Mouse (Mus musculus): Measurements from ENCODE around the gene Gm49318. TPM values are rescaled to one million over a fixed set of nuclear protein-coding genes. Genes with fewer than 3 reads are reported as not detected.

Gm49318 gene
- polyA plus RNA-seq, 1 experiment = not detected

DNA sequence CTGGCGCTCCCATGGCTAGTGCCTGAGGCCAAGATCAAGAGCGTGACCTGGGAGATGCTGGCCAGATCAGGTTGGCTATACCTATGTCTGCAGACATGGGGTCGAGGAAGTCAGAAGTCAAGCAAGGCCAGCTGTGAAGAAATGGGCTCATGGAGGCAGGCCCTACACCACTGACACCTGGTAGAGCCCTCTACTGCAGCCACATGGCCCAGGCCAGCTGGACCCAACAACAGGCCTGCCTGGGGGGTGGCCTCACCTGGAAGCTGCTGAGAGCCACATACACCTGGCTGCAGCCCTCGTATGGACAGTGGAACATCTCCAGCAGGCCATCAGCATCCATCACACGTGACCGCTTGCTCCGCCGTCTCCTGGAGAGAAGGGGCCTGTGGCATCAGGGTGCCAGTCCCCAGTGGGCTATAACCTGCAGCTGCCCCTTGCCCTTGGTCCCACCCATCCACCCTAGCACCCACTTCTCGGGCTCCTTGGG lies 14.0 kb downstream of the Gm49318 start:
- Histone ChIP-seq H3K4me3 (replicated peaks) (no peak overlapping the region), H3K36me3 (replicated peaks; ENCODE audit: low read length) (peaks cover 63% of the 10 kb centered on the region)
- TF ChIP-seq FLI1 (IDR thresholded peaks at IDR 0.05; ENCODE audit: low read length) = no peak

DNA sequence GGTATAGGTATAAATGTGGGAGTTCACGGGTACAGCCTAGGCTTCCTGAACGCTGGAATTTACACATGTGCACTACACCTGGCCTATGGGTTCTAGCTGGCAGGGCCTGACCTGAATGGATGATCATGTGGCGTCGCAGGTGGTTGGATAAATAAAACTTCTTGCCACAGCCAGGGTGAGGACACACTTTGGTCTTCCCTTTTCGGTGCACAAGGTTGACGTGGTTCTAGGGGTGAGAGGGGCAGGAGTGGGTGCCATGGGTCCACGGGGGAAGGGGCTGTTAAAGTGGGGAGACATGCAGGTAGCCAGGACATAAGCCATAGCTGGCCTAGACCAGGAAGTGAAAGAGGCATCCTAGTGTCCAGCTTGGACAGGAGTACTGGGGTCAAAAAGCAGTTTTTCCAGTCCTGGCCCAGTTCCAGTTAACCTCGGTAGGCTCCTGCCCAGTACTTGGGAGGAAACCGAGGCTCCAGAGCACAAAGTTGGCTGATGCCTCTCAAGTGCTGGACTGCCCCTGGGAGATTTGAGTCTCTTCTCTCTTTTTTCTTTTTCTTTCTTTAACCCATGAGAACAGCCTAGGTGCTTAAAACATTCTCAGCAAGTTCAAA lies 14.7 kb downstream of the Gm49318 start:
- peaks cover 58% of the 10 kb centered on the region for H3K36me3 ChIP-seq (replicated peaks; ENCODE audit: low read length)
- TF ChIP-seq FLI1 (IDR thresholded peaks at IDR 0.05; ENCODE audit: low read length) (no peak), GATA1 (IDR thresholded peaks at IDR 0.05; ENCODE audit: borderline replicate concordance, low read length) (no peak)
- H3K4me3 ChIP-seq (replicated peaks) = no peak overlapping the region
- peaks cover 35% of the 10 kb centered on the region for H3K27me3 ChIP-seq (replicated peaks)
- H3K9me3 ChIP-seq = no peaks in the 10 kb centered on the region
- peaks cover 21% of the 10 kb centered on the region for H3K4me1 ChIP-seq

More for the DNA sequence above, 14.0 kb downstream of the Gm49318 start:
- peaks cover 29% of the 10 kb centered on the region for H3K27me3 ChIP-seq (replicated peaks)
- no peaks in the 10 kb centered on the region for H3K9me3 ChIP-seq
- H3K4me1 ChIP-seq = peaks cover 15% of the 10 kb centered on the region

DNA sequence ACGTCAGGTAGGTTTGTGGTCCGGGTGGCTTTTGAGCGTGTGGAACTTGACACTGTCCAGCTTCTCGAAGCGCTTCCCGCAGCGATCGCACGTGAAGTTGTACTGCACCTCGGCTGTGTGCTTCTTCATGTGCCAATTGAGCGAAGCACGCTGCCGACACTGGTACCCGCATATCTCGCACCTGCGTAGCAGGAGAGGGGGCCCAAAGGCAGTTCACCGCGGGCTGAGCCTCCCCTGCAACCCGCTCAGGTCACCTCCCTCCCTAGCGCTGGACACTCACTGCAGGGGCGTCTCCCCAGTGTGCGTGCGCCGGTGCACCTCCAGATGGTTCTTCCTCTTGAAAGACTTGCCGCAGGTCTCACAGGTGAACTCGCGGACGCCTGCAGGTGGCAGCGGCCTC lies 15.3 kb downstream of the Gm49318 start:
- Histone ChIP-seq H3K4me3 (replicated peaks) (no peak overlapping the region), H3K36me3 (replicated peaks; ENCODE audit: low read length) (peaks cover 51% of the 10 kb centered on the region), H3K27me3 (replicated peaks) (peaks cover 42% of the 10 kb centered on the region), H3K4me1 (peaks cover 28% of the 10 kb centered on the region), H3K9me3 (no peaks in the 10 kb centered on the region)
- TF ChIP-seq FLI1 (IDR thresholded peaks at IDR 0.05; ENCODE audit: low read length) (no peak), GATA1 (IDR thresholded peaks at IDR 0.05; ENCODE audit: borderline replicate concordance, low read length) (no peak)

DNA sequence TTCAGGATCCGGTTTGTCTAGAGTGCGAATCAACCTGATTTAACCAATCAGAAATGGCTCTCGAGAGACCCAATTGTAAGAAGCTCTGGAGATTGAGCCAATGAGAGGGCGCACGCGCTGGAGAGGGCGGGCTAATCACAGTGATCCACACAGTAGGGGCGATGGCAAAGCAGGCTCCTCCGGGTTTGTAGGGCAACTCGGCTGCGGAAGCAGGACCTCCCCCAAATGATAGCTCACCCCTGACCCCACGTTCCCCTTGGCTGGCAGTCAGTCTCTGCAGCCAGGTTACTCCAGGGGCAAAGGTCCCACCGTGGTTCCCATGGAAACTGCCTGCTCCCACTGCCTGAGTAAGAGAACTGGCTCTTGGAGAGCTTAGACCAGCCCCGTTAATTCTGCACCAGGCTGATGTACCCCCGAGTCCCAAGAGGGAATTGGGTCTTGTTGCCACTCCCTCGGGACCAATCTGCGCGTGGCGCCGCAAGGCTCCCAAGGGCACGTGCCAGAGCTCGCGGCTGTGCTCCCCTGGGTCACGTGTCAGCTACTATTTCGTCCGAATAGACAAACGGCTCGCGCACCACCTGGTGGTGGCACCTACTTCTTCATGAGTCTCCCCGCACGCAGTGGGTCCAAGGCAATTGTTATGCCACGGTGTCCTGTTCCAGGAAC lies 16.5 kb downstream of the Gm49318 start:
- H3K4me3 ChIP-seq (replicated peaks) = peak overlapping the region; percentile 79
- H3K9me3 ChIP-seq = no peaks in the 10 kb centered on the region
- TF ChIP-seq FLI1 (IDR thresholded peaks at IDR 0.05; ENCODE audit: low read length) = no peak
- no peak for TF ChIP-seq GATA1 (IDR thresholded peaks at IDR 0.05; ENCODE audit: borderline replicate concordance, low read length)
- peaks cover 54% of the 10 kb centered on the region for H3K27me3 ChIP-seq (replicated peaks)
- peaks cover 42% of the 10 kb centered on the region for H3K36me3 ChIP-seq (replicated peaks; ENCODE audit: low read length)
- H3K4me1 ChIP-seq = peaks cover 36% of the 10 kb centered on the region

DNA sequence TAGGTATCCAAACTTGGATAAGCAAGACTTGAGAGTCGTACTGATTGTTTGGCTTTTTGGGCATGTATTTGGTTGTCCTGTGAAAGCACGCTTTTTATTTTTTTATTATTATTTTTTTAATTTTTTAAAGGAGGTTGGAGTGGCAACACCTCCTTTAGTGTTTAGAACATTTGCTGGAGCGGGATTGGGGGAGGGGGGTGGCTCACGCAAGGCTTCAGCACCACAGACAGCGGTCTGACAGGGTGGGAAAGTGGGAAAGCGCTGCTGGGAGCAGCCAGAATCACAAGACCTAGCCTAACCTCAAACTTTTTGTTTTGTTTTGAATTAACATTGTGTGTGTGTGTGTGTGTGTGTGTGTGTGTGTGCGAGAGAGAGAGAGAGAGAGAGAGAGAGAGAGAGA lies 17.4 kb downstream of the Gm49318 start:
- no peak for TF ChIP-seq FLI1 (IDR thresholded peaks at IDR 0.05; ENCODE audit: low read length)
- TF ChIP-seq GATA1 (IDR thresholded peaks at IDR 0.05; ENCODE audit: borderline replicate concordance, low read length) = no peak
- H3K9me3 ChIP-seq = no peaks in the 10 kb centered on the region
- peaks cover 63% of the 10 kb centered on the region for H3K27me3 ChIP-seq (replicated peaks)
- H3K36me3 ChIP-seq (replicated peaks; ENCODE audit: low read length) = peaks cover 33% of the 10 kb centered on the region
- H3K4me3 ChIP-seq (replicated peaks) = no peak overlapping the region
- peaks cover 36% of the 10 kb centered on the region for H3K4me1 ChIP-seq

DNA sequence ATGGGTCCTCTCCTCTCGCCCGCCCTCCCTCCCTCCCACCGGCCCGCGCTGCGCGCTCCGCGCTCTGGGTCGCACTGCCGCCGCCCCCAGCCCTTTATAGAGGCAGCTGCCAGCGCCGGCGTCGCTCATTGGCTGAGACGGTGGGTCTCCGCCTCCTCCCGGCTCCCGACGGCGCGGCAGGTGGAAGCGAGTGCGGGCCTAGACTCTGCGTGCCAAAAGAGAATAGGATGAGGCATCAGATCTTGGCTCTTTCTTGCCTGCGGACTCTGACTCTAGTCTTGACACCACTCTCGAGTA lies 19.2 kb downstream of the Gm49318 start, which contains the start of gene Elavl3:
TSS of gene Elavl3 (minus strand) at position 66 of the 297 bp plus-strand sequence.
- Histone ChIP-seq H3K27me3 (replicated peaks) (peaks cover 80% of the 10 kb centered on the region), H3K4me3 (replicated peaks) (peak within 1 kb of the TSS; percentile 78), H3K9me3 (no peaks in the 10 kb centered on the region), H3K36me3 (replicated peaks; ENCODE audit: low read length) (peaks cover 15% of the 10 kb centered on the region), H3K4me1 (peaks cover 30% of the 10 kb centered on the region)
- no peak for TF ChIP-seq FLI1 (IDR thresholded peaks at IDR 0.05; ENCODE audit: low read length)
- TF ChIP-seq GATA1 (IDR thresholded peaks at IDR 0.05; ENCODE audit: borderline replicate concordance, low read length) = no peak

DNA sequence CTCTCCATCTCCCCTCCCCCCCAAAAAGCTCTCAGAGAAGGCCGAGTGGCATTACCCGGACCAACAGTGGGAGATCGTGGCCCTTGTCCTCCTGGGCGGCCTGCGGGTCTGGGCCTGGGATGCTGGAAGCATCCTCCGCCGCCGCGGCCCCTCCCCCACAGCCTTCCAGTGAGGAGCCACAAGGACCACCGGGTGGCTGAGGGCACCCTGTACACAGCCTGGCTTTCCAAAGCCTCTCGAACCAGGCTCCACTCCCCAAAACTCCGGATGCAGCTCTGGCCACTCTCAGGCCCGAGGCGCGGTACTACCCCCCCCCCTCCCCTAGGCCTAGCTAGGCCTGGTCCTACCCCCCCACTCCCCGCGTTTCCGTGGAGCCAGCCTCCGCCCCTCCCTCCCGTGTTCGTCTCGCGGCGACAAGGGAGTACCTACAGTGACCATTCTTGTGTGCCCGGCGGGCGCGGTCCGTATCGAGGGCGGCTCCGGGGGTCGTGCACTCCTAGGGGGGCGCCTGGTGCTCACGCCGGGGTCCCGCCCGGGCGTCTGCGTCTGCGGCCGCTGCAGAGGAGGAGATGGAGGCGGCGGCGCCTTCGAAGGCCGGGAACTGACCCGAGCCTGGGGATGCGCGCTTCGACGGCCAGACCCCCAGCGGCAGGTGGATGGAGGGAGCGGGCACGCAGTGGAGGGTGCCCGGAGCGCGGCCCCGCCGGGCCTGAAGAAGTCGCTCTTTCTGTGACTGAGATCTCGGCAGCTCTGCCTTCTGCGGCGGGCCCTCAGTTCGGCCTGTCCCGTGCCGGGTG lies 19.7 kb downstream of the Gm49318 start:
- H3K27me3 ChIP-seq (replicated peaks) = peaks cover 82% of the 10 kb centered on the region
- TF ChIP-seq GATA1 (IDR thresholded peaks at IDR 0.05; ENCODE audit: borderline replicate concordance, low read length) (no peak), FLI1 (IDR thresholded peaks at IDR 0.05; ENCODE audit: low read length) (no peak)
- peaks cover 30% of the 10 kb centered on the region for H3K4me1 ChIP-seq
- H3K36me3 ChIP-seq (replicated peaks; ENCODE audit: low read length) = peaks cover 11% of the 10 kb centered on the region
- peak overlapping the region; percentile 78 for H3K4me3 ChIP-seq (replicated peaks)
- H3K9me3 ChIP-seq = no peaks in the 10 kb centered on the region

DNA sequence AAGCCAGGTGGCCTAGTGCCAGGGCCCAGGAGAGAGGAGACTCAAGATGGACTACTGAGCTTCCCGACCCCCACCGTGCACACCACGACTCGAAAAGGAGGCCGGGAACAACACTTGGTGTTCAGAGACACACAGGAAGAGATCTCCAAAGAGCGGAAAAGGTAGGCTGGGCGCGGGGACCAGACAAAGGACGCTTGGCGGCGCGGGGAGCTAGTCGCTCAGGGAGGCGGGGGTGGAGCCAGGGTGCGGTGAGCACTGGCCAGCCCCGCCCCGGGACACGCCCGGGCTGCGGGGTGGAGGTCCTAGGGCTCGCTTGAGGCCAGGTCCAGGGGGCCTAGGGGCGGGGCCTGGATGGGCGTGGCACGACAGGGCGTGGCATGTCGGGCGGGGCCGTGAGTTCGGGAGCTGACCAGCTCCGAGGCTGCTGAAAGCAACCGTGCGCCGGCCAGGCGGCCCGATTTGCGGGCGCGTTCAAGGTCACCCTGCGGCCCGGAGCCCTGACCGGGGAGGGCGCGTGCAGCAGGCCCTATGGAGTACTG lies 20.6 kb downstream of the Gm49318 start:
- H3K27me3 ChIP-seq (replicated peaks) = peaks cover 88% of the 10 kb centered on the region
- no peaks in the 10 kb centered on the region for H3K9me3 ChIP-seq
- peaks cover 30% of the 10 kb centered on the region for H3K4me1 ChIP-seq
- TF ChIP-seq FLI1 (IDR thresholded peaks at IDR 0.05; ENCODE audit: low read length) = no peak
- H3K4me3 ChIP-seq (replicated peaks) = peak overlapping the region; percentile 78
- peaks cover 2% of the 10 kb centered on the region for H3K36me3 ChIP-seq (replicated peaks; ENCODE audit: low read length)

DNA sequence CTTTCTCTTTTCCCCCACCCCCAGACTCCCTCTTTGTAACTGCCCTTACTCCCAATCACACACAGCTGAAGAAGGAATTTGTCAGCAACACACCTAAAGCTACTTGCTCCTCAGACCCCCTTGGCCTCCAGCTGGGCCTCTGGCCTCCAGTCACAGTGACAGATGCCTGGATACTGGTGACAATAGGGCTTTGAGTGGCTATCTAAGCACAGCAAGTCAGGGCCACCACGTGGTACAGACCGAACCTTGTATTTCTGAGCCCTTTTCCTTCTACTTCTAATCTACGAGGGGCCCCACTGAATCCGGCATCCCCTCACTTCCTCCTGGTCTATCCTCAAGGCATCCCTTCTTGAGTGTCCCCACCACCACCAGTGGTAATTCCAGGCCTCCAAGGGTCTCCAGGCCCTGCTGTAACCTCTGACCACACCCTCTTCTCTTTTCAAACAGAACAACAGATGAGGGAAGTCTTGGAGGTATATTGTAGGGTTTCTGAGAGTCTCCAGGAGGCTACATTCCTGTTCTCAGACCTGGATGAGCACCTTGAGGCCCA lies 21.3 kb downstream of the Gm49318 start:
- no peaks in the 10 kb centered on the region for H3K9me3 ChIP-seq
- peaks cover 29% of the 10 kb centered on the region for H3K4me1 ChIP-seq
- no peaks in the 10 kb centered on the region for H3K36me3 ChIP-seq (replicated peaks; ENCODE audit: low read length)
- TF ChIP-seq GATA1 (IDR thresholded peaks at IDR 0.05; ENCODE audit: borderline replicate concordance, low read length) (no peak), FLI1 (IDR thresholded peaks at IDR 0.05; ENCODE audit: low read length) (no peak)
- no peak overlapping the region for H3K4me3 ChIP-seq (replicated peaks)
- peaks cover 88% of the 10 kb centered on the region for H3K27me3 ChIP-seq (replicated peaks)

All from megakaryocyte, embryonic 14.5 days (primary cell).